Mouse (Mus musculus): ENCODE measurements at regions not wholly inside any gene's neighbourhood (a gene's known extent, or its start where the extent isn't known, plus 50 kb on each side); places are given as distances from the start of the nearest gene placed in this dataset.
A peak's percentile ranks its signal among the peaks of the same experiment; 100 is the strongest.
"Not testable (repeated sequence)": the region's sequence is repeated elsewhere in the genome, so short reads cannot be mapped to it uniquely, and the experiment has no call there.

GRCm38 (mm10) chr2:171985813-171986572, 57.3 kb downstream of the Cbln4 start:
- no peak for DNase-seq

- DNase-seq, result no peak
Observed at GRCm38 (mm10) chr2:171969311-171969905, 73.9 kb downstream of the Cbln4 start.

GRCm38 (mm10) chr2:171946569-171947250, 96.6 kb downstream of the Cbln4 start:
- DNase-seq, result no peak

GRCm38 (mm10) chr2:171942671-171943070, 100.6 kb downstream of the Cbln4 start:
- peak; percentile 1 for DNase-seq

GRCm38 (mm10) chr2:171935646-171936325, 107.5 kb downstream of the Cbln4 start:
- no peak for DNase-seq

- DNase-seq, result no peak
Observed at GRCm38 (mm10) chr2:171920960-171921359, 122.3 kb downstream of the Cbln4 start.

GRCm38 (mm10) chr2:171887306-171887705, 156.0 kb downstream of the Cbln4 start:
- no peak for DNase-seq

- not testable (repeated sequence) for DNase-seq
Observed at GRCm38 (mm10) chr2:171879238-171879960, 163.9 kb downstream of the Cbln4 start.

- DNase-seq, result no peak
Observed at GRCm38 (mm10) chr2:171867550-171867949, 175.7 kb downstream of the Cbln4 start.

- DNase-seq, result no peak
Observed at GRCm38 (mm10) chr2:171864376-171864965, 178.8 kb downstream of the Cbln4 start.

GRCm38 (mm10) chr2:171862626-171863025, 180.6 kb downstream of the Cbln4 start:
- DNase-seq, result no peak

GRCm38 (mm10) chr2:171858894-171859293, 184.4 kb downstream of the Cbln4 start:
- DNase-seq, result no peak

GRCm38 (mm10) chr2:171856491-171856890, 186.8 kb downstream of the Cbln4 start:
- DNase-seq, result no peak

GRCm38 (mm10) chr2:171846826-171847492, 196.3 kb downstream of the Cbln4 start:
- no peak for DNase-seq

GRCm38 (mm10) chr2:171840058-171840713, 203.1 kb downstream of the Cbln4 start:
- DNase-seq, result no peak

- DNase-seq, result no peak
Observed at GRCm38 (mm10) chr2:171822156-171822555, 221.1 kb downstream of the Cbln4 start.

- no peak for DNase-seq
Observed at GRCm38 (mm10) chr2:171818504-171818903, 224.8 kb downstream of the Cbln4 start.

GRCm38 (mm10) chr2:171816685-171817419, 226.4 kb downstream of the Cbln4 start:
- DNase-seq, result no peak

GRCm38 (mm10) chr2:171812701-171813100, 230.6 kb downstream of the Cbln4 start:
- no peak for DNase-seq

GRCm38 (mm10) chr2:171805376-171805775, 237.9 kb downstream of the Cbln4 start:
- DNase-seq, result no peak
